Mouse (Mus musculus) hindbrain, embryonic 12.5 days (tissue): ENCODE measurements at regions not wholly inside any gene's neighbourhood (a gene's known extent, or its start where the extent isn't known, plus 50 kb on each side); places are given as distances from the start of the nearest gene placed in this dataset.

Experiments
- ATAC-seq: fragments of 200-750 bp; cut with Nextera tagmentation; 2 replicates; pipeline ENCODE4 v1.8.0; 2017; ENCODE audit warnings: moderate TSS enrichment; ENCODE audit not compliant: low FRiP score
- H3K27ac ChIP-seq: fragments of 300-500 bp; sonication (generic); 2 replicates; pipeline ENCODE4 v1.5.1; 2016; ENCODE audit warnings: mild to moderate bottlenecking
- H3K27me3 ChIP-seq: fragments of 300-500 bp; sonication (generic); 2 replicates; pipeline ENCODE4 v1.6.1; 2016; ENCODE audit warnings: mild to moderate bottlenecking
- H3K36me3 ChIP-seq: fragments of 300-500 bp; sonication (generic); 2 replicates; pipeline ENCODE4 v1.6.1; 2016; ENCODE audit warnings: mild to moderate bottlenecking
- H3K4me1 ChIP-seq: fragments of 300-500 bp; sonication (generic); 2 replicates; pipeline ENCODE4 v1.6.1; 2016
- H3K4me2 ChIP-seq: fragments of 300-500 bp; sonication (generic); replicated peaks from 2 replicates; pipeline ENCODE4 v1.6.1; 2016; ENCODE audit warnings: mild to moderate bottlenecking
- H3K4me3 ChIP-seq: fragments of 300-500 bp; sonication (generic); 2 replicates; pipeline ENCODE4 v1.5.1; 2016; ENCODE audit warnings: mild to moderate bottlenecking
- H3K9ac ChIP-seq: fragments of 300-500 bp; sonication (generic); 2 replicates; pipeline ENCODE4 v1.6.1; 2016; ENCODE audit warnings: mild to moderate bottlenecking, moderate library complexity
- H3K9me3 ChIP-seq: fragments of 300-500 bp; sonication (generic); replicated peaks from 2 replicates; pipeline ENCODE4 v1.6.1; 2016; ENCODE audit warnings: mild to moderate bottlenecking
- WGBS: fragments of 180-500 bp; shearing (Covaris S2); methylation state at CpG from one replicate; pipeline ENCODE4 v1.1.7; 2016; 5-methylcytosine and 5-hydroxymethylcytosine counted together

GRCm38 (mm10) chr2:170253681-170254440, 106.0 kb upstream of the Zfp217 start:
- no peak overlapping the region for H3K9ac ChIP-seq
- no peak overlapping the region for H3K4me3 ChIP-seq
- H3K36me3 ChIP-seq: no peaks in the 10 kb centered on the region
- no peak overlapping the region for H3K27ac ChIP-seq
- no peaks in the 10 kb centered on the region for H3K9me3 ChIP-seq
- H3K4me2 ChIP-seq: no peak overlapping the region
- H3K4me1 ChIP-seq: peaks cover 5% of the 10 kb centered on the region; the same call in 1 of the 2 replicates
- H3K27me3 ChIP-seq: no peaks in the 10 kb centered on the region
- 69% methylated on average over 9 of the region's 9 CpGs for WGBS
- ATAC-seq: no peak

GRCm38 (mm10) chr2:170252255-170253034, 104.5 kb upstream of the Zfp217 start:
- H3K4me1 ChIP-seq: peaks cover 5% of the 10 kb centered on the region; the same call in 1 of the 2 replicates
- H3K9me3 ChIP-seq: no peaks in the 10 kb centered on the region
- H3K27ac ChIP-seq: no peak overlapping the region
- H3K27me3 ChIP-seq: no peaks in the 10 kb centered on the region
- 59% methylated on average over 14 of the region's 14 CpGs for WGBS
- no peak overlapping the region for H3K4me3 ChIP-seq
- H3K4me2 ChIP-seq: no peak overlapping the region
- no peaks in the 10 kb centered on the region for H3K36me3 ChIP-seq
- no peak overlapping the region for H3K9ac ChIP-seq
- ATAC-seq: no peak

DNA sequence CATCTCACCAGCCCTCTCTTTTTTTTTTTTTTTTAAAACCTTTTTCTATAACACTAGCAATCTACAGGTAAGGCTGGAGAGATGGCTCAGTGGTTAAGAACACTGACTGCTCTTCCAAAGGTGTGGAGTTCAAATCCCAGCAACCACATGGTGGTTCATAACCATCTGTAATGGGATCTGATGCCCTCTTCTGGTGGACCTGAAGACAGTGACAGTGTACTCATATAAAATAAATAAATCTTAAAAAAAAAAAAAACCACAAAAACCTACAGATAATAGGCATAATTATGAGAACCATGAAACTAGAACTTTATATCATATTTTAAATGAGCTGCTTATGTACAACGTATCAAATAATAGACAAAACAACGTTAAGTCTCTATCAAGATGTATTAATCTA, 102.8 kb upstream of the Zfp217 start:
- Histone ChIP-seq H3K9ac (no peak overlapping the region), H3K9me3 (no peaks in the 10 kb centered on the region), H3K4me1 (peaks cover 15% of the 10 kb centered on the region), H3K4me3 (no peak overlapping the region), H3K4me2 (no peak overlapping the region), H3K27ac (no peak overlapping the region), H3K27me3 (no peaks in the 10 kb centered on the region), H3K36me3 (no peaks in the 10 kb centered on the region)
- ATAC-seq: no peak
- 97% methylated on average over 2 of the region's 2 CpGs for WGBS

DNA sequence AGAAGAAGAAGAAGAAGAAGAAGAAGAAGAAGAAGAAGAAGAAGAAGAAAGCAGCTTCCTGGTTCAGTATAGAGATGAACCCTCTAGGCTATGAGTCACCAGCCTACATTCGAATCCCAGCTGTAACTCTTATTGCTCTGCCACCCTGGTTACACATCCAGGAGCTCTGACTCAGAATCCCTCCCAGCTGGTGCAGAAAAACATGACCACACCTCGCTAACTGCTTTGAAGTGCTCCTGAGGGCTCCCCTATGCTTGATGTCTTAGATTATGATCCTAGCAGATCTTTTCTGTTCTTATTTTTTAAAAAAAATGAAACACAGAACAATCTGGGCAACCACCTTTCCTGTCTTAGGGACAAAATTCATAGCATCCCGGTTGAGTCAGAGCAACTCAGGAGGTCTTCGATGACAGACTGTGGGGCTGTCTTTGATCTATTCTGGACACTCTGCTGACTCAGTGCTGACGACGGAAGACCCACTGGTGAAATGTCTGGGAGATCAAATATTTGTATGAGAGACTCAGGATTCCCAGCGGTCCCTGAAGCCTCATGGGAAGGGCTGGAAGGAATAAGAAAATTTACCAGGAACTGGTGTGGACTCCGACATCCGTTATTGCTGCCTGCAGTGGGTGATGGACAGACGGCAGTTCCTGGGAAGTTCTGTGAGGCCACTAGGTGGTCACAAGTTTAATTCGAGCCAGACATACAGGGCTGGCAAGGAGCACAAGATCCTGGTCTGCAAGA, 100.0 kb upstream of the Zfp217 start:
- ATAC-seq: no peak
- H3K9me3 ChIP-seq: no peaks in the 10 kb centered on the region

DNA sequence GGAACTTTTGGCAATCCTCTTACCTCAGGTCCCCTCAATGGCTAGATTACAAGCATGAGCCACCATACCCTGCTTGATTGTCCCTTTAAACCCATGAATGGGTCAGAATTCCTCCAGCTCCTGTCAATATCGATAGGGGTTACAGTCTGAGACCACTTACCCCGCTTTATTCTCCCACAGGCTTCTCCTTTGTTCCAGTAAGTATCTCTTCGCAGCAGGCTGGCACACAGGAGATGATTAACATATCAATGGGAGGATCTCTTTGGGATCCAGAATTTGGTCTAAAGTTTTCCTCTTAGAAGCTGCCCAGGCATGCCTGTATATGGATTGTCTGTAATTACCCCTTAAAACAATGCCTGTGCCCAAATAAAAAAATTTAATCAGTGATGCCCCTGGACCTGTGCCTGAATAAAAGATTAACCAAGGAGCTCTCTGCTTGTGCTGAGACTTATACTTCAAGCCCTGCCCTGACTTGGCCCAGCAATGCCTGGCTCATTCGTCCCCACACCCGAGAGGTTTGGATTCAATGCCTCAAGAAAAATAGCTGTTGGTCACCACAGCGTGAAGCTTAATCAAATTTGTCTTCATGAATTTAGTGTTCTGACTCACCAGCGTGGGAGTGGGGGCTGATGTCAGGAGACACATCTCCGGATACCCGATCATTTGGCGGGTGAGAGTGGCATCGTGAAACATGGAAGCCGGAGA, 97.9 kb upstream of the Zfp217 start:
- peak; percentile 54 for ATAC-seq
- Histone ChIP-seq H3K27ac (peak overlapping the region; percentile 44; the same call in 1 of the 2 replicates), H3K4me3 (no peak overlapping the region), H3K9me3 (0 out of 2 replicates have a peak, but pooled peaks cover 2% of the 10 kb centered on the region), H3K27me3 (no peaks in the 10 kb centered on the region), H3K4me2 (peak overlapping the region; percentile 17), H3K9ac (peak overlapping the region; percentile 41; the same call in 1 of the 2 replicates), H3K36me3 (no peaks in the 10 kb centered on the region), H3K4me1 (peaks cover 19% of the 10 kb centered on the region)
- 19% methylated on average over 12 of the region's 12 CpGs for WGBS

More for the DNA sequence above, 100.0 kb upstream of the Zfp217 start:
- Histone ChIP-seq H3K36me3 (no peaks in the 10 kb centered on the region), H3K4me1 (peaks cover 24% of the 10 kb centered on the region), H3K4me2 (no peak overlapping the region), H3K9ac (no peak overlapping the region), H3K27me3 (no peaks in the 10 kb centered on the region), H3K4me3 (no peak overlapping the region), H3K27ac (no peak overlapping the region; the same call in 1 of the 2 replicates)
- 63% methylated on average over 11 of the region's 11 CpGs for WGBS

- Histone ChIP-seq H3K27me3 (no peaks in the 10 kb centered on the region), H3K4me2 (no peak overlapping the region), H3K36me3 (no peaks in the 10 kb centered on the region), H3K4me1 (peaks cover 19% of the 10 kb centered on the region), H3K4me3 (no peak overlapping the region), H3K9me3 (0 out of 2 replicates have a peak, but pooled peaks cover 2% of the 10 kb centered on the region), H3K27ac (no peak overlapping the region), H3K9ac (no peak overlapping the region)
- WGBS: 86% methylated on average over 4 of the region's 4 CpGs
- ATAC-seq: no peak
Observed at GRCm38 (mm10) chr2:170244108-170244507, 96.2 kb upstream of the Zfp217 start.

GRCm38 (mm10) chr2:170237959-170238358, 90.1 kb upstream of the Zfp217 start:
- 65% methylated on average over 1 of the region's 1 CpGs for WGBS
- Histone ChIP-seq H3K4me1 (no peaks in the 10 kb centered on the region; the same call in 1 of the 2 replicates), H3K27ac (no peak overlapping the region), H3K27me3 (no peaks in the 10 kb centered on the region), H3K9me3 (0 out of 2 replicates have a peak, but pooled peaks cover 2% of the 10 kb centered on the region), H3K4me2 (no peak overlapping the region), H3K36me3 (no peaks in the 10 kb centered on the region), H3K4me3 (no peak overlapping the region), H3K9ac (no peak overlapping the region)
- no peak for ATAC-seq

DNA sequence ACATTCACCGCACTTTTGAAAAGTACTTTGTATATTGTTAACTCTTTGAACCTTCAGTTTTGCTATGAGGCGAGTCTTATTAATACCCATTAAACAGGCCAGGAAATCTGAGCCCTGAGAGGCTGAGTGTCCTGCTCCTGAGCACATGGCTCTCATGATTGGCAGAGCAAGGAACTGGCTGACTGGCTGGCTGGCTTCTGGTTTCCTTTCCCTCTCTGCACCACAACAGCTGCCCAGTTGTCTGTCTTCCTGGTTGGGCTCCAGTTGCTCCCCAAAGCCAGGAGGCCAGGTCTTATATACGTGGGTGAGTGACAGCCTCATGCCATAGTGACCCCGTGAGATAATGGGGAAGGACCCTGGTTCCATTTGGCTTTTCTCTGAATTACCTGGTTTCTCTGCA, 85.5 kb upstream of the Zfp217 start:
- Histone ChIP-seq H3K4me1 (no peaks in the 10 kb centered on the region; the same call in 1 of the 2 replicates), H3K4me2 (no peak overlapping the region), H3K36me3 (no peaks in the 10 kb centered on the region), H3K27ac (no peak overlapping the region), H3K9ac (no peak overlapping the region), H3K4me3 (no peak overlapping the region), H3K9me3 (no peaks in the 10 kb centered on the region; the same call in 1 of the 2 replicates), H3K27me3 (no peaks in the 10 kb centered on the region)
- WGBS: 73% methylated on average over 4 of the region's 4 CpGs
- ATAC-seq: no peak

DNA sequence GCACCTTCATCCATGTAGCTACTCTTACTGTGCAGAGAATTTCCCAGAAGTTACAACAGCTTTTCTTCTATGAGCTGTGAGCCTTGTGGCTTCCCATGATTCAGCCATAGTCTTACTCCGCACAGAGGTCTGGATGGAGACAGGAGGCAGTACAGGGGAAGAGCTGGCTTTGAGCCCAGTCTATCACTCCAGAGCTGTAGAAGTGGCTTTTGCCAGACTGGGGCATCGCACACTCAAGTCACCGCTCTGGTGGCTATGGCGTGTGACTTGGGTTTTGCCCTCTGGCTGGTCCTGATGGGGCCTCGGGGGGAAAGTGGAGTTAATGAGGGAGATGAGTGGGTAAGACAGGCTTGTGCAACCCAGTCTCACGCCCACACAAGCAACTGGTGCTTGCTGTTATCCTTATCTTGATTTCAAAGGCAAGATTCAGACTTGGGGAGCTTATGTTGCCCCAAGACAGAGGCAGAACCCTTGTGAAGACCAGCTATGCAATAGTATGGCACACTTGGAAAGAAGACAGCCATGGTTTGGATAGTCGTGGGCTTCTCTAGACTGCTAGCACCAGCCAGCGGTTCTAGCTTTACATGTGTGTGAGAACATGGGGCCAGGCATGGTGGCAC, 81.7 kb upstream of the Zfp217 start:
- H3K36me3 ChIP-seq: no peaks in the 10 kb centered on the region
- WGBS: 91% methylated on average over 8 of the region's 8 CpGs

GRCm38 (mm10) chr2:170228318-170228994, 80.6 kb upstream of the Zfp217 start:
- H3K4me2 ChIP-seq: no peak overlapping the region
- no peaks in the 10 kb centered on the region; the same call in 1 of the 2 replicates for H3K9me3 ChIP-seq
- ATAC-seq: no peak
- H3K27me3 ChIP-seq: no peaks in the 10 kb centered on the region
- H3K4me3 ChIP-seq: no peak overlapping the region
- WGBS: 86% methylated on average over 10 of the region's 10 CpGs
- H3K4me1 ChIP-seq: no peaks in the 10 kb centered on the region; the same call in 1 of the 2 replicates
- H3K9ac ChIP-seq: no peak overlapping the region
- no peak overlapping the region for H3K27ac ChIP-seq
- no peaks in the 10 kb centered on the region for H3K36me3 ChIP-seq

More for the DNA sequence above, 81.7 kb upstream of the Zfp217 start:
- no peak for ATAC-seq
- Histone ChIP-seq H3K9ac (no peak overlapping the region), H3K9me3 (no peaks in the 10 kb centered on the region; the same call in 1 of the 2 replicates), H3K4me2 (no peak overlapping the region), H3K27me3 (no peaks in the 10 kb centered on the region), H3K4me3 (no peak overlapping the region), H3K27ac (no peak overlapping the region), H3K4me1 (no peaks in the 10 kb centered on the region; the same call in 1 of the 2 replicates)

- peaks cover 40% of the 10 kb centered on the region for H3K4me1 ChIP-seq
- no peak overlapping the region; the same call in 1 of the 2 replicates for H3K27ac ChIP-seq
- H3K4me2 ChIP-seq: no peak overlapping the region
- no peaks in the 10 kb centered on the region for H3K36me3 ChIP-seq
- H3K27me3 ChIP-seq: no peaks in the 10 kb centered on the region
- no peak overlapping the region for H3K9ac ChIP-seq
- H3K4me3 ChIP-seq: no peak overlapping the region
- H3K9me3 ChIP-seq: no peaks in the 10 kb centered on the region; the same call in 1 of the 2 replicates
- ATAC-seq: no peak
- 84% methylated on average over 7 of the region's 7 CpGs for WGBS
Observed at GRCm38 (mm10) chr2:170223872-170224271, 76.0 kb upstream of the Zfp217 start.
